Mouse (Mus musculus): ENCODE measurements at regions not wholly inside any gene's neighbourhood (a gene's known extent, or its start where the extent isn't known, plus 50 kb on each side); places are given as distances from the start of the nearest gene placed in this dataset.

DNA sequence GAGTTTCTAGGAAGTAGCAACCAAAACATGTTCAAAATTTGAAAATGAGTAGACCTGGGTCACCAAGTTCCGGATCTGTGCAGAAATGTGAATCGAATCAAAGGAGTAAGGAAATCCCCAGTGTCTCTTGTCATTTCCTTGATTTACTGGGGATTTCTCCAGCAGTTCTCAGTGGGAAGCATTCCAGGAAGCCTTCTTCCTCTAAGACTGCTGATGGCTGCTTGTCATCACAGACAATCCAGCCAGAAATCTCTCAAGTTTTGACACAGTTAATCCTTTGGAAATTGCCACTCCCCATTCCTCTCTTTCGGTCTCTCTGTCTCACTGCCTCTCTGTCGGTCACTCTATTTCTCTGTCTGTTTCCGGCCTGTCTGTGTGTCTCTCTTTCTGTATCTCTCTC lies 624.3 kb downstream of the Slc22a22 start:
- Histone ChIP-seq H3K27me3 (replicated peaks) (no peaks in the 10 kb centered on the region), H3K9ac (ENCODE audit: insufficient read depth, low read depth) (no peak overlapping the region), H3K36me3 (replicated peaks in 1 of 2; ENCODE audit: control insufficient read depth in 1 of 2, insufficient read depth in 1 of 2, low read length in 1 of 2) (no peaks in the 10 kb centered on the region), H3K4me1 (ENCODE audit: control insufficient read depth in 1 of 2, insufficient read depth in 2 of 2) (no peaks in the 10 kb centered on the region; a peak in 1 of 4 replicates), H3K4me2 (ENCODE audit: insufficient read depth, low read depth, poor library complexity, severe bottlenecking) (no peak overlapping the region), H3K27ac (ENCODE audit: insufficient read depth, low read depth) (no peak overlapping the region), H3K9me3 (replicated peaks; ENCODE audit: low read length) (no peaks in the 10 kb centered on the region), H3K4me3 (replicated peaks in 1 of 3; ENCODE audit: low read depth in 2 of 3, low read length in 2 of 3, poor library complexity in 1 of 3) (no peak overlapping the region), H3K79me2 (replicated peaks; ENCODE audit: control insufficient read depth, extremely low read depth, insufficient read depth, poor library complexity, severe bottlenecking) (no peaks in the 10 kb centered on the region)
- dilution Hi-C loops (cut with MboI; ENCODE audit: extremely low pct_ligation_motif_present, extremely low pct_unique_long_range_greater_than_20kb, low sequenced_read_pairs): no loop called here
- in situ Hi-C loops (cut with MboI; ENCODE audit: low pct_ligation_motif_present, low pct_unique_long_range_greater_than_20kb, low sequenced_read_pairs): loop anchor here (25.0 kb wide), 2 partner anchors 684 to 791 kb away; no protein-coding TSS in a partner anchor
- no peak for TF ChIP-seq TBP (conservative IDR thresholded peaks at IDR 0.05; ENCODE audit: low read depth, low read length)
- no peak for TF ChIP-seq UBTF (IDR thresholded peaks at IDR 0.05; ENCODE audit: low read depth, low read length)
- TF ChIP-seq RCOR1 (conservative IDR thresholded peaks at IDR 0.05; ENCODE audit: low read depth, low read length): no peak
- TF ChIP-seq POLR2AphosphoS2 (IDR thresholded peaks at IDR 0.05; ENCODE audit: low read depth, low read length): no peak
- no peak for DNase-seq (ENCODE audit: extremely low read depth)

DNA sequence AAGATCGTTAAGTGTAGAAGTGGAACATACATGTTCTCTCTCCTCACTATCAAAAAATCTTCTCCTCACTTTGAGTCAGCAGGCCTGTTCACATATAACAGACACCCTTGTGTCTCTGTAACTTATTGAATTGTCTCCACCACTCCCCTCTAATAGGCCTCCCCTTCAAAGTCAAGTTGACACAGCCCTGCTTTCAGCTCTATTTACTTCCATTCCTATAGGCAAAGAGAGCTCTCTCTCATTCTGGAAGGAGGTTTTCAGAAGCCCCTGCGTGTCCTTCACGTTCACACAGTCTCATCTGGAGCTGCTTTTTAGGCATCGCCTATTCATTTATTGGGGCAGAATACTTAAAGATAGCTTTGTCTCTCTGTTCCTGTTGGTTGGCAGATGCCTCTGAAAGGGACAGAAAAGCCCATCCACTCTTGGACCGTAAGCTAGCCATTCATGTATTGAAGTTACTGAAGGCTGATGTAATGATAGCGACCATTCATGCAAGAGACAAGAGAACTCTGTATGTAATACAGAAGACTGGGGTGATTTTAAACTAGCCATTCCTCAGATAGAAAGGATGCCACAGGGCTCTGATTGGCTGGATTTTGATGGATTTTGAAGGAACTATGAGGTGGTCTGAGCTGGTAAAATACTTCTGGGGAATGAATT lies 629.8 kb downstream of the Slc22a22 start:
- no peaks in the 10 kb centered on the region for H3K79me2 ChIP-seq (replicated peaks; ENCODE audit: control insufficient read depth, extremely low read depth, insufficient read depth, poor library complexity, severe bottlenecking)
- no peak overlapping the region for H3K4me3 ChIP-seq (replicated peaks in 1 of 3; ENCODE audit: low read depth in 2 of 3, low read length in 2 of 3, poor library complexity in 1 of 3)
- no peaks in the 10 kb centered on the region for H3K36me3 ChIP-seq (replicated peaks in 1 of 2; ENCODE audit: control insufficient read depth in 1 of 2, insufficient read depth in 1 of 2, low read length in 1 of 2)
- no peaks in the 10 kb centered on the region for H3K9me3 ChIP-seq (replicated peaks; ENCODE audit: low read length)
- no peak overlapping the region for H3K9ac ChIP-seq (ENCODE audit: insufficient read depth, low read depth)
- H3K4me2 ChIP-seq (ENCODE audit: insufficient read depth, low read depth, poor library complexity, severe bottlenecking): no peak overlapping the region
- H3K27me3 ChIP-seq (replicated peaks): no peaks in the 10 kb centered on the region
- no peak for DNase-seq (ENCODE audit: extremely low read depth)
- TF ChIP-seq TCF12 (IDR thresholded peaks at IDR 0.05; ENCODE audit: low read depth, low read length) (no peak), E2F4 (IDR thresholded peaks at IDR 0.05; ENCODE audit: insufficient replicate concordance, low read depth, low read length) (no peak), EP300 (IDR thresholded peaks at IDR 0.05; ENCODE audit: low read length) (no peak), SMC3 (IDR thresholded peaks at IDR 0.05; ENCODE audit: low read depth, low read length) (no peak), ELF1 (IDR thresholded peaks at IDR 0.05; ENCODE audit: low read depth, low read length) (no peak), ZC3H11A (IDR thresholded peaks at IDR 0.05; ENCODE audit: low read depth, low read length) (no peak), GABPA (IDR thresholded peaks at IDR 0.05; ENCODE audit: insufficient replicate concordance, low read depth, low read length) (no peak), ZKSCAN1 (IDR thresholded peaks at IDR 0.05; ENCODE audit: borderline replicate concordance, low read depth, low read length) (no peak), CTCF (conservative IDR thresholded peaks at IDR 0.05 in 1 of 2, IDR thresholded peaks at IDR 0.05 in 1 of 2; ENCODE audit: low read depth in 2 of 2, low read length in 2 of 2) (no peak), NRF1 (IDR thresholded peaks at IDR 0.05; ENCODE audit: low read depth, low read length) (no peak), NELFE (IDR thresholded peaks at IDR 0.05; ENCODE audit: low read depth, low read length) (no peak), MAZ (IDR thresholded peaks at IDR 0.05; ENCODE audit: low read depth, low read length) (no peak)
- in situ Hi-C loops (cut with MboI; ENCODE audit: low pct_ligation_motif_present, low pct_unique_long_range_greater_than_20kb, low sequenced_read_pairs): no loop called here
- H3K27ac ChIP-seq (ENCODE audit: insufficient read depth, low read depth): no peak overlapping the region
- dilution Hi-C loops (cut with MboI; ENCODE audit: extremely low pct_ligation_motif_present, extremely low pct_unique_long_range_greater_than_20kb, low sequenced_read_pairs): no loop called here
- H3K4me1 ChIP-seq (ENCODE audit: control insufficient read depth in 1 of 2, insufficient read depth in 2 of 2): no peaks in the 10 kb centered on the region
